Mouse (Mus musculus): ENCODE data around the gene Olfr1342.
A peak's percentile ranks its signal among the peaks of the same experiment; 100 is the strongest.

The Olfr1342 gene

DNA sequence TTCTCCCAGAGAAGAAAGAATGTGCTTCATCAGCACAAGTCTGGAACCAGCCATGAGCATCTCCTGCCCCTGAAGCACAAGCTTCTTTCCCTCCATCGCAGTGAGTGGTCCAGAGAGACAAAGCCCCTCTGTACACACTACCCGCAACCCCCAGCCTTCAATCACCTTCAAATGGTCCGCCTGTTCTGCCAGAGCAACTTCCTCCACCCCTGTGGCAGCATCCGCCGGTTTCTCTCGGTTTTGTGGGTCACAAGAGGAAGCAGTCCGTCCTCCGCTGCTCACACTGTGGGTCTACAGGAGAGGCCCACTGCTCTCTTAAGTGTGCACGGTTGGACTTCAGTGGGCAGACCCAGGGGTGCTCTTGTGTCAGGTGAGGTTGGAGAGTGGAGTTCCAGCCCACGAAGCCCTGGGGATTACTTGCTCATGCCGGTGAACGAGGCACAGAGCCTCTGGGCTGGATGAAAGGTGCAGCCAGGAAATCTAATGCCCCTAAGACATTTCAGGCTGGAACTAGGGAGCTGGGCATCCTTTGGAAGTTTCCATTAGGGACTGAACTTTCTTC, at the start of gene Olfr1342:
Olfr1342 (minus strand) TSS at position 345 of the 562 bp plus-strand sequence.
- DNase-seq (ENCODE audit: low read depth in 1 of 2, low spot score in 2 of 2): no peak

DNA sequence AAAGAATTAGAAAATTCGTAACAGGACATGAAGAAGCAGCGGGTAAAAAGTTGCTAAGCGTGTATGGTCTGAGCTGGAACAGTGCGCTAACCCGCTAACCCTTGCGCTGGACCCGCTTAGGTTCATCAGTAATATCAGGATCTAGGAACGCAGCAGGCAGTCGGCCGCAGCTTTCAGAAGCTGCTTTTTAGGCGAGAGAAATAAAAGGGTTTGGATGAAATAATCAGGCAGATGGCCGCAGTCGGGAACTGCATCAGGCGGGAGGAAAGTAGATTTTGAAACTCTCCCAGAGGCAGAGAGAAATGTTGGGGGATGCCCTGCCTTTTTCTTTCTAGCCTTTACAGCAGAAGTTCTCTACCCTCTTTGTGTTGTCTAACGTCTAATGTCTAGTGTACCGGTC, 49.3 kb upstream of the Olfr1342 start:
- no peak for DNase-seq (ENCODE audit: low read depth in 1 of 2, low spot score in 2 of 2)

DNA sequence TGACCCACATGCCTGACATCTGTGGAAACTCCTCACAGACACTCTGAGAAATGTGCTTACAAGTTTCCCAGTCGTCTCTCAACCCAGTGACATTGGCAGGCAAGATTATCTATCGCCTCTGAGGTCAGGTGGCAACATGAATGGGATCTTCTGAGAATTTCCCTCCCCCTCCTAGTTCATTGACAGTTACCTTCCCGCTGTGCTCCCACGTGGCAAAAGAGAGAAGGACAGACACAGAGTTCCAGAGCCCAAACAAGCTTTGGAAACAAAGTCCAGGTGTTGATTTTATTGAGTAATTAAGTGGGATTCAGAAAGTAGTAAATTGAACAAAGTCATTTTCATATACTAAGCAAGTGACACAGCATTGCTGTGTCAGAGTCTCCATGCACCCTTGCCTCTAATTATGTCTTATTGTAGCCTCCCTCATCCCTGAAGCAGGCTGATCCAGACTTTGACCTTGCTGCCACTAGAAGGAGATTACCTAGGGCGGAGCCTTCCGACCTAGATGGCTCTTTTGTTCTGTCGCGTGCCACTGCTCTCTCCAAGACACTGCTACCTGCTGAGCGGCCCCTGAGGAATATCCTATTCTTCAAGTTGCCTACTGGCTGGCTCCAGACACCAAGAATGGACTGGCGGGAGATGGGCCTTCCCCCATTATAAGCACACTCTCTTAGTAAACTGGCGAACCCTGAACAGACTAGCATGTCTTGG, 48.6 kb upstream of the Olfr1342 start:
- DNase-seq (ENCODE audit: low read depth in 1 of 2, low spot score in 2 of 2): no peak

DNA sequence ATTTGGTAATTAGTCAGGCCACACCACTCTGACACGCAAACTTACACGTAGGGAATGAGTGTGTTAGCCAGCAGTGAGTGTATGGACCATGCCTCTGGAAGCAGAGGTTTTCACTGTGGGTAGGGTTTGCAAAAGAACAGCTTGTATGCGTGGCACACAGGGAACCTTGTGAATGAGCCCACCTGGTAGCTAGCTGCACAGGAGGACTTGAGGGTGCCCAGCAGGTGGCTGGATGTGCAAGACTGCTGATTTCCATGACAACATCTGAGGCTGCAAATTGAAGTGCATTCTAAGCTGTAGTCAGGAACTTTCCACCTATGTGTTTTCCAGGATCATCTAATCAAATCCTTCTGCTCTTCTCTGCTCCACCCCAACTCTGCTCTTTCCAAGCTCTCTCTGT, 47.0 kb upstream of the Olfr1342 start:
- DNase-seq (ENCODE audit: low read depth in 1 of 2, low spot score in 2 of 2): no peak

DNA sequence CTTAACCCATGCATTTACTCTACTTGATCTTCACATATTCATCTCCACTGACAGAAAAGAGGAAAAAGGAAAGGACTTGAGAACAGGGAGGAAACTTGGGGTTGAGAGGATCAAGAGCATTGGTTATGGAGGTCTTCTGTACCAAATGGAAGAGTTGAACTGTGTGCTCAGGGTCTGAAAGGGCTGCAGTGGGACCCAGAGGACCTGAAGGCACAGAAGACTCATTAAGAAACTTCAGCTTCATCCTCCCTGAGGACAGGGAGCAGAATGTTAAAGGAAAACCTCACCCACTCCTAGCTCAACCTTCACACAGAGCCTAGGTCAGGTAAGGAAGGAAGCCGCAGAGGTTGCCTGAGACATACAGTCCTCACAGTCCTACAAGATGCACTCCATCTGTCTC, 39.3 kb upstream of the Olfr1342 start, which contains the start of gene Olfr1339:
Olfr1339 (plus strand) TSS at position 301 of the 400 bp plus-strand sequence.
- no peak for DNase-seq (ENCODE audit: low read depth in 1 of 2, low spot score in 2 of 2)

DNA sequence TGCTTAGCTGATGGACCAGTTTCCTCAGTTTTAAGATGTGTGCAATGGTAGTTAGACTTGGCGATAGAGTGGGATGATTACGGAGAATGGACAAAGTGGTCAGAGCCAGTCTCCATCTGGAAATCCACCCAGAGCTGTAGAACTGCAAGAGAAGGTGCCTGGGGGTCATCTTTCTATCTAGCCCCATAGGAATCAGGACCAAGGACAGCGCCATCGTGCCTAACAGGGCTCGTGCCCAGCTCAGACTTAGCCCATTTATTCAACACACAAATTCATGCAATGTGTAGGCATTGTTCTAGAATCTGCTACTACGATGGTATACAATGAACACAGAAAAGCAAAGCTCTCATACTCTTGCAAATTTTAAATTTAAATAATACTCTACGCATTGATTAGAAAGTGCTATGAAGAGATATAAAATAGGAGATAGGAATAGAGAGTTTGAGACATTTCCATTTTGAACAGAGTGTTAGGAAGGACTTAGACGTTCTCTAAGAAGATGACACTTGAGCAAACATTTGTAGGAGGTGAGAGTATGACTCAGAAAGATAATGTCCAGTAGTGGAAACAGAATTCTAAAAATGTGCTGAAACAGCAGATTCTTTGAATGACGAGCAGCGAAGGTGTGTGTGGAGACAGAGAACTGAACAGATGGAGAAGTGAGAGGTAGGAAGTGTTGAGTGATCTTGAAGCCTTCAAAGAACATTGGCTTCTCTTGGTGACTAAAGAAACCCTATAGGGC, 29.4 kb upstream of the Olfr1342 start:
- no peak for DNase-seq (ENCODE audit: low read depth in 1 of 2, low spot score in 2 of 2)

DNA sequence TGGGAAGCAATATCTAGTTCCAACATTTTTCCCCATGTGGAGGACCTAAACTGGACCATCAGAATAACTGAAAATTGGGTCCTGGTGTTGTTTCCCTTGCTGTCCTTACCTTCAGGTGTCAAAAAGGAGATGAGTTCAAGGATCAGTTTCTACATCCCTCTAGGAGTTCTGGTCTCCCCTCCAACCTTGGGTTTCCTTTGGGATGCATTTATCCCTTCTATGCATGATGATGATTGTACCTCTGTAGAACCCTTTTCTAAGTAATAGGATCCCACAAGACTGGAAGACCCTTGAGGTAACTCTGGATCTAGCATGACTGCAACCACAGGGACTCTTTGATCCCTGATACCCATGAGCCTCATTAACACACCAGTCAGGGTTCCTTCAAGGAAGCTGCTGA, 27.3 kb upstream of the Olfr1342 start, which contains the start of gene Olfr1340:
Olfr1340 (plus strand) TSS at position 301 of the 400 bp plus-strand sequence.
- DNase-seq (ENCODE audit: low read depth in 1 of 2, low spot score in 2 of 2): no peak

DNA sequence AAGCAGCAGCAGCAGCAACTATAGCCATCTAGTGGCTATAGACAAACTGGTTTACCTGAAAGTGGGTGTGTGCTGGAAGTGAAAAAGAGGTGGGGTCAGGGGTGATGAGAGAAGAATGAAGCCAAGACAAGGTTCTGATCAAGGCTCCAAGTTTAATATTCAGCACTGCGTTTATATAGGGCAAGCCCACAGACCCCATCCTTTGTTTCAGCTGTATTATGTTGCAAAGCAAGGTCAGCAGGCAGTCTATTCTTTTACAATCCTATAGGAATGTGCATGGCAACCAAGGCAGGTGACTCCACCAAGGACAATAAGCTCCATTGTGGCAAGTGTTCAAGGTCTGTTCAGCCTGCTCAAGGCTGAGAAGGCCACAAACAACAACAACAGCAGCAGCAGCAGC, 19.1 kb upstream of the Olfr1342 start:
- DNase-seq (ENCODE audit: low read depth in 1 of 2, low spot score in 2 of 2): no peak

DNA sequence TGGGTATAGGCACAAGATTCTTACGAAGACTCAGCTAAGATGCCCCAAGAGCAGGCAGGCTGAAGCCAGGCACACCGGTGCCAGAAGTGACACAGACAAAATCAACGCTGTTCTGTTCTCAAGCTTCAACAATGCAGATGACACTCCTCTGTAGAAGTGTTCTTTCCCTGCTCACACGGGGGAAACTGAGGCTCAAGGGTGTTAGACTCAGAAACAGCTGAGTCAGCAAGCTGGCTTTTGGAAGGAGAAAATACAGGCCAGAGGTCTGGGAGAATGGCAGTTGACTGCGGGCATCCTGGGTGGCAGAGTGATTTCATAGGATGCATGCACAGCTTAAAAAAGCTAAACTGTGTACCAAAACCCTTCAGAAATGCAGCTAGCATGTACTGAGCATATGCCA, 15.5 kb upstream of the Olfr1342 start:
- DNase-seq (ENCODE audit: low read depth in 1 of 2, low spot score in 2 of 2): no peak

DNA sequence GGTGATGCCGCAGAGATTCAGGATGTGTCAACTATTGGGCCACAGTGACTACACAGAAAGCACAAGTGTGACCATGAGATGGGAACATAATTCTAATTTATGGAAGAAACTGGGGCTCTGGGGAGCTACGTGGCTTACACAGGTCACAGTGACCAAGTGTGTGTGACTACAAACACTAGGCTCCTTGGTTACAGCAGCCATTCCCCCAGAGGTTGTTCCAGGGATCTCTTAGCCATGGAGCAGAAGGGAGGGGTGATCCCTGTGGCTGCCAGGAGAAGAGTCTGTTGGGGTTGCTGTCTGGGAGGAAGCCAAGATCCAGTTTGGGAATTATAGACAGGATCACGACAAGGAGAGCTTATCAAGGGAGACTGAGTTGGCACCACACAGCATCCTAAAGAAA, 10.7 kb upstream of the Olfr1342 start, which contains the start of gene Olfr1341:
Olfr1341 (plus strand) TSS at position 301 of the 400 bp plus-strand sequence.
- no peak for DNase-seq (ENCODE audit: low read depth in 1 of 2, low spot score in 2 of 2)

DNA sequence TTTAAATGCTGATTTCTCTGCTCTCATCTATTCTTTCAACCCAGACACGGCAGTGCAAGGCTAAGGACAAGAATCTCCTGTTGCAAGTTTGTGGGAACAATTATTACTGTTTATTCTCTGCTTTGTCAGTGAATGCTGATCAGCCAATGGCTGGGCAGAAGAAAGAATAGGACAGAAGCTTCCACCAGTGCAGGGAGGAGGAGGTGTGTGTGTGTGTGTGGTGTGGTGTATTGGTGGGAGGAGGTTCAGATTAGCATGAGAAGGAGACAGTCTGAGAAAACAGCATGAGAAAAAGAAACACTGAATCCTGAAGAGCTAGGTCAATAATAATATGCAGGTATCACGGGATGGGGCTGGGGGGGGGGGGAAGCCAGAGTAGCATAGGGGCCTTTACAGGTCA, 1.3 kb upstream of the Olfr1342 start:
- DNase-seq (ENCODE audit: low read depth in 1 of 2, low spot score in 2 of 2): no peak

DNA sequence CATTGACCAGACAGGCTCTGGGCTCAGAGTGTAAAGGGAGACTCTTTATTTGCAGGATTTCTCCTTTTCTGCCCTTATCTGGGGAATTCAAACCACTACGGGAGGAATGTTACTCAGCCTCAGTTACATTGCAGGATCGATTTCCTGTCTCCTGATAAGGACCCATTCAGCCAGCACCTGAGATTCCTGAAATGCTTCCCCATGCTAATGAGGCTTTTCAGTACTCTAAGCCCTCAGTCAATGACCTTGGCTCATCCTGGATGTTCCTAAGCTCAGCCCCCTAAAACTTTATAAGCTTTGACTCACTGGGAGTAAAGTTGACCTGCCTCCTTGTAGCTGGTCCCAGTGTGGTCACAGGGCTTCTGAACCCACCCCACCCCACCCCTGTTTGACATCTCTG, 5.5 kb downstream of the Olfr1342 start:
- DNase-seq (ENCODE audit: low read depth in 1 of 2, low spot score in 2 of 2): no peak

DNA sequence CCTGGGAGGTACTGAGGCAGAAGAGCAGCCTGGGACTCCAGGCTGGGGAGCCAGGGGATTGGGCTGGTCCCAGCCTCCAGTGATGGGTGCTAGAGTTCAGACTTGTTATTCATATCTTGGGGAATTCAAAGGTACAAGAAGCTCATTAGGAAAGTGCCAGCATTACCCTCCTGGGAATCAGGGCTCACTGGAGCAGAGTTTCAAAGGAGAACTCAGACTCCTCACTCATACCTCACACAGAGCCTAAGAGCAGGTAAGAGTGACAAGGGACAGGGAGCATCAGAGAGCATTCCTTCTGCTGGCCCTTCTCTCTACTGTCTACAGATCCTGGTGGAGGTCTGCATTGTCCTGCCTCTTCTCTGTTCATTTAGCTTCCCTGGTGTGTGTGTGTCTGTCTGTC, 33.9 kb downstream of the Olfr1342 start, which contains the start of gene Olfr62:
Olfr62 (plus strand) TSS at position 301 of the 400 bp plus-strand sequence.
- DNase-seq (ENCODE audit: low read depth in 1 of 2, low spot score in 2 of 2): no peak

DNA sequence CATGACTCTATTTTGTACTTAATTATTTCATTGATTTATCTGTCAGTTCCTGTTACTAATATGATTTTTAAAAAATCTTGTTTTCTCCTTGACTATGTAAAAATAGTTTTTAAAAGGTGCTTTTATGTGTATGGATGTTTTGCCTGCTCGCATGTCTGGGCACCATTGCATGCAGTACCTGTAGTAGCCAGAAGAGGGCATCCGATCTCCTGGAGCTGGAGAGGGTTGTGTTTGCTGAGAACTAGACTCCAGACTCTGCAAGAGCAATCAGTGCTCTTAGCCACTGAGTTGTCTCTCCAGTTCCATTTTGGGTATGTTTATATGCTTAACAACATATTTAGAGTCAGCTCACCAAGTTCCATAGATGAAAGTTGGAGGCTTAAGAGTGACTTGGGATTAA, 47.3 kb downstream of the Olfr1342 start:
- peak in 1 of 2 experiments; percentile 15 for DNase-seq (ENCODE audit: low read depth in 1 of 2, low spot score in 2 of 2)

DNA sequence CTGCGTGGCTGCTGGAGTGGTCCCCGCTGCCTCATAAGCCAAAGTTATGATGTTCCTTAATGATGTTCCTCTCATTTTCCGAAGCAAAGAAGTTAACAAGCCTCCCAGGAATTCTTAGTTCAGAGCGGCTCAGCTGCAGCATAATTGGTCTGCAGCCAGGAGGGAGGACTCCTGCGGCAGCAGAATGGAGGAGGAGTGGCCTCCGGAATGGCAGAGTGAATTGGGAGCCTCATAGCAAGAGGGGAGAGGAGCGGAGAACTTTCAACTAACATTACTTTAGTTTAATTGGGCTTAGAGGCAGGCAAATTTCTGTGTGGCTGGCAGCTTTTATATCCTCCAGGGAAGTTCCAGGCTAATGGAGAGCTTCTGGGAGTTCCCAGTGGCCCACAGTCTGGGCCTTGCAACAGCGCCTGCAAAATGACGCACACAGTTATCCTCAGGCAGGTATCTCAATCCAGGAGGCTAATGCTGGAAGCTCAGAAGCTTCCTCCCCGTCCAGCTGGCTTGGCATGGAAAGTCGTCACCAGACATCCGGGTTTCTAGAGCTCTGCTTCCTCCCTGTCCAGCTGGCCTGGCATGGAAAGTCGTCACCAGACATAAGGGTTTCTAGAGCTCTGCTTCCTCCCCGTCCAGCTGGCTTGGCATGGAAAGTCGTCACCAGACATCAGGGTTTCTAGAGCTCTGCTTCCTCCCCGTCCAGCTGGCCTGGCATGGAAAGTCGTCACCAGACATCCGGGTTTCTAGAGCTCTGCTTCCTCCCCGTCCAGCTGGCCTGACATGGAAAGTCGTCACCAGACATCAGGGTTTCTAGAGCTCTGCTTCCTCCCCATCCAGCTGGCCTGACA, 50.0 kb downstream of the Olfr1342 start:
- DNase-seq (ENCODE audit: low read depth in 1 of 2, low spot score in 2 of 2): no peak

All from monocyte, adult 2 months (primary cell).